Mouse (Mus musculus): ENCODE data around the gene S1pr4.

DNA sequence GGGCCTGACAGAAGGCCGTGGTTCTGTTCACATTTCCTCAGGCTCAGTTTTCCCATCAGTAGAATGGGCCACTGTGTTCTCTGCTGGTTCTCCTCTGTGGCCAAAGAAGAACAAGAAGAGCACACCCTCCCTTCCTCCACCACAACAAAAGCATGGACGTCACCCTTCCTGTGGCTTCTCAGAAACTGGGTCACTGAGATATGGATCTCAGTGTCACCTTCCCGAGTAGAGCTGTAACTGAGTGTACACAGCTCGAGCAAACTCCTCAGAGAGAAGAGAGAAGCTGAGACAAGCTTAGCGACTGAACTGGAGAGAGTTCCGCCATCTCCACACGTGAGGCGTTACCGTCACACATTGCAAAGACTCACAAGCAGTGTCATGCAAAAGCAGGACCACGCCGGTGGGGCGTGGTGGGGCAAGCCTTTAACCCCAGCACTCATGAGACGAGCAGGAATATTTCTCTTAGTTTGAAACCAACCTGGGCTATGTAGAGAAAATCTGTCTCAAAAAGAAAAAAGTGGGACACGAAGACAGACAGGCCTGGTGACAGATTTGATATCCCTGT lies 10.4 kb upstream of the S1pr4 start:
- TF ChIP-seq CTCF (IDR thresholded peaks at IDR 0.05; ENCODE audit: low read depth): no peak
- TF ChIP-seq EP300 (IDR thresholded peaks at IDR 0.05; ENCODE audit: low read depth): no peak
